Mouse (Mus musculus): ENCODE results near the gene Slpi.

DNA sequence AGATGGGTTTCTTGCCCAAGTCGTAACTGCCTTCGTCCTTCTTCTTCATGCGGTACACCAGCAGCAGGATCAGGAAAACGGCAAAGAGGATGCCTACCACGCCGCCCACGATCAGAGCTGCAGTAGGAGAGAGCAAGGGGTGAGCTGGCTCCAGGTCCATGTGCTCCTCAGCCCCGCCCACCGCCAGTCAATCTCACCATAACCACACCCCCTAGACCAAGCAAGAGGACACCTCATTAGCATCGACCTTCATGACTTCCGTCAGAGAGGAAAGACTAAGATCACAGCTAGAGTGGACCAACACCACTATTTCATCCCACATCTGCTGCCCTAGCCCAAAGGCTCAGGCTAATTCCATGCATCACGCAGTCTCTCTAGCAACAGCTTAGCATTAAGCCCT is 37.2 kb upstream of the Slpi start:
- TF ChIP-seq CTCF (IDR thresholded peaks at IDR 0.05; ENCODE audit: low read depth, low read length) (no peak), POLR2A (IDR thresholded peaks at IDR 0.05; ENCODE audit: insufficient read depth, low read length) (no peak)
